Mouse (Mus musculus) E14TG2a.4 (cell line): ENCODE data around the gene Ppid.

ENCODE experiments used
- CTCF ChIP-seq: conservative IDR thresholded peaks from 2 replicates; pipeline ENCODE4 v1.5.1; 2014; ENCODE audit warnings: low read length
- POU5F1 ChIP-seq: IDR thresholded peaks from 2 replicates; pipeline ENCODE4 v1.6.1; 2014; ENCODE audit warnings: low read length, borderline replicate concordance

DNA sequence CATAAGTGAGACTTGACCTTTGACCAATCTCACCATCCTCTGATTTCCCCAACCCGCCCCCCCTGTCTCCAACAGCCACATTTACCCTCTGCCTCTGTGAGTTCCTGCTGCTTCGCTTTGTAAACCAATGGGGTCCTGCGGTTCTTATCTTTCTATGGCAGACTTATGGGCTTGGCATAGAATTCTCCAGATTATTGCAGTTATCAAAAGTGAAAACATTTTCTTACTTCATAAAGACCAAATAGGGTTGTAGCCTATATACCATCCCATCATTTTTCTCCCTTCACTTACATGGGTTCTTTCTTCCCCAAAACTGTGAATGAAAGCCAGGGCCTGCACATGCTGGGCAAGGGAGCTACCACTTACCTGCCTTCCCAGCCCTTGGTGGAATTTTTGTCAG lies 16.8 kb upstream of the Ppid start:
- TF ChIP-seq CTCF, result no peak
- no peak for TF ChIP-seq POU5F1
